Mouse (Mus musculus): ENCODE data around the gene Pcsk4. TPM values are rescaled to one million over a fixed set of nuclear protein-coding genes. Genes with fewer than 3 reads are reported as not detected.
A peak's percentile ranks its signal among the peaks of the same experiment; 100 is the strongest.

Gene Pcsk4
- total RNA-seq, 2 experiments from 2014 or later: not detected

DNA sequence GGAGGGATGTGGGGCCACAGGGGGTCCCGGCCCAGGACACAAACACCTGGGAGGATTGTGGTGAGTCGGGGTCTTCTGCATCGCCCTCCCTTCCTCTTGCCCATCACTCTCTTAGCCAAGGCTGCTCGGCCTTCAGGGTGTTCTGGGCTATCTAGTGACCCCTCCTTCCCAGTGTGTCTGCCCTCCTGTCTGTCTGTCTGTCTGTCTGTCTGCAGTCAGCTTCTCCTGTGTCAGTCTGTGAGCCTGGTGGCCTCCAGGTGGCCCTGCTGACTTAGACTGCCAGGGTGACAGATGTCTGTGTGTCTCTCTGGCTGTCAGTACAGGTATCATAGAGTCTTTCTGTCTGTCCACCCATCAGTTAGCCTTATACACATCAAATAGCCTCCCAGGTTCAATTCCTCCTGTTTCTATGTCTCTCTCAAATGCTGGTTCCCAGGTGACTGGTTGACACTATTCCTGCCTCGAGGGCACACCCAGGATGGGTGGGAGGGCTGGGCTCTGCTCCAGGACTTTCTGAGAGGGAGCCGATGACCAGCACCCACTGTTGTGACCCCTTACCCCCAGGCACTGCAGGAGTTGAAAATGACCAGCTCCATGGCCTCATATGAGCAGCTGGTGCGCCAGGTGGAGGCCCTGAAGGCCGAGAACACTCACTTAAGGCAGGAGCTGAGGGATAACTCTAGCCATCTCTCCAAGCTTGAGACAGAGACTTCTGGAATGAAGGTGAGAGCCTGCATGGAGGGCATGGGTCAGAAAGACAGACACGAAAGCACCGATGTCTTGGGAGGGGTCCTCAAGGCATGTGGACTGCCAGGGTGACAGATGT lies 27.8 kb downstream of the Pcsk4 start:
- ATAC-seq (replicated peaks; ENCODE audit: low FRiP score, poor library complexity, severe bottlenecking): no peak

DNA sequence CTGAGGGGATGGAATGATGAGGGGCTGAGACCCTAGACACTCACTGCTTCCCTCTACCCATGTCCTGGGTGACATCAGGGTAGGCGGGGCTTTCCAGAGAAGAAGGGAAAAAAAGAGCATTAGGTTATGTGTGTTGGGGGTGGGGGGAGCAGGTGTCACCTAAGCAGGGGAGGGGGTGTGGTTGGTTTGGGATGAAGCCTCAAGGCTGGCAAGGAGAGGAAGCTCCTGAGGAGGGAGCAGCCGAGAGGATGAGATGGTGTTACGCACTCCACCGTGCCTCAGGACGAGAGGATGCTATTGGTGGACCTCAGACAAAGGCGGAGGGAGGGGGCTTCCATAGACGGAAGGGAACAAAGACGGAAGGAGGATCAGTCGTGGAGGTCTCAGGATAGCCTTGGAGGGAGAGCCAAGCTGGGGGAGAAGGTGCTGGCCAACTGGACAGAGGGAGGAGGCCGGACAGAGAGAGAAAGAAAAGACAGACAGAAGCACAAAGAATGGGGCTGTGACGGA lies 28.6 kb downstream of the Pcsk4 start:
- ATAC-seq (replicated peaks; ENCODE audit: low FRiP score, poor library complexity, severe bottlenecking): no peak

DNA sequence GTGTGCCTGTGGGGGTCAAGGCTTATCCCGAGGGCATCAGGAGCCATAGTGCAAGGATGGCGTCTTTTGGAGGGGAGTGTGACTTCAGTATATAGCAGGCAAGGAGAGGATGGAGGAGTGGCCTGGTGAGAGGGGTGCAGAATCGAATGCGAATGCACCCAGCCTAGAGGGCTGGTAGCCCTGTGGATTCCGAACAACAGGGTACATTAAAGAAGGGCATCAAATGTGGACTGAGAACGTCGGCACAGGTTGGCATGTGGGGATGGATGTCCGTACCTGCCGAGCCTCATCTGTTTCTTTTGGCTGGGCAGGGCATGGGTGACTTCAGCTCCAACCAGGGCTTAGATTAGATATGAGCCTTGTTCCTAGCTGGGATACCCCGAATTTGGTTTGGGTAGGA lies 29.5 kb downstream of the Pcsk4 start:
- ATAC-seq (replicated peaks; ENCODE audit: low FRiP score, poor library complexity, severe bottlenecking): no peak

DNA sequence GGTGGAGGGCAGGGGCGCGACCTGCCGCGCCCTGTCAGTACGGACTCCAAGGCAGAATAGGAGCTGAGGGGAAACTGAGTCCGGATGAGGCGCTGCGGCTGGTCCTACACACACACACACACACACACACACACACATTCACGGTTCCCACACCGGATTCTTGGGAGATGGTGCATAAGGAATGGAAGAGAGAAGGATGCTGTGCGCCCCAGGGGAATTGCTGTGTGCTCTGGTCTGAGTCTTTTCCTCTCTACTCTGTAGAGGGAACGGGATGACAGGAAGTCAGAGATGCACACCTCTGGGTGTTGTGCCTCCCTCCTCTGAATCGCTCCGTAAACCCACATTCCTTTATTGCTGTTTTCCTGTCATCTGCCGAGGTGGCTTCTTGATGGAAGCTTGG lies 30.0 kb downstream of the Pcsk4 start:
- ATAC-seq (replicated peaks; ENCODE audit: low FRiP score, poor library complexity, severe bottlenecking): no peak

DNA sequence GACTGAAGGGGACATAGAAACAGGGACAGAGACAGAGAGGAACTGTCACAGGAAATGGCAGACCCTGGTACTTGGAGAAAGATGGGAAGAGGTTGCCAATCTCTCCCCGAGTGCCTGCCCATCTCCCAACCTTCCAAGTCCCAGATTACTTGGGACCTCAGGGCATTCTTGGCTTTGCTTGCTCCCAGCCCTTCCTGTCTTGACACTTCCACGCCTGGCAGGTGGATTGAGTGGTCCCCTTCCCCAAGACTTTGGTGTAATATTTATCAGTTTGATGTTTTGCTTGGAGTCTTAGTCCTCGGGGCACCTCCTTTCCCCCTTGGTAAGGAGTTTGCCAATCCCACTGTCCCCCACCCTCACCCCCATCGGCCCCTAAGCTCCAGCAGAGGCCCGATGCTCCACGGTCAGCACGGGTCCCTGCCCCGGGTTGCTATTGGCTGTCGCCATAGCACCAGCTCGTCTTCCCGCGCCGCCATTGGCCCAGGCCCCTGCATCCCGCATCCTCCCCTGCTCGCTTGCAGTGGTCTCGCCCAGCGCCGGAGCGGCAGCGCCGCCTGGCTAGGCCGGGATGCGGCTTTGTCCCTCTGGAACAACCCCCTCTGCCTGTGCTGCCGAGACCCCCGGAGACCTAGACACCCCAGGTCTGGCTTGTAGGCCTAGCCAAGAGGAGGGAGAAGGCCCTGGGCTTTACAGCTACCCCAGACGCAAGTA lies 30.6 kb downstream of the Pcsk4 start:
- no peak for ATAC-seq (replicated peaks; ENCODE audit: low FRiP score, poor library complexity, severe bottlenecking)

DNA sequence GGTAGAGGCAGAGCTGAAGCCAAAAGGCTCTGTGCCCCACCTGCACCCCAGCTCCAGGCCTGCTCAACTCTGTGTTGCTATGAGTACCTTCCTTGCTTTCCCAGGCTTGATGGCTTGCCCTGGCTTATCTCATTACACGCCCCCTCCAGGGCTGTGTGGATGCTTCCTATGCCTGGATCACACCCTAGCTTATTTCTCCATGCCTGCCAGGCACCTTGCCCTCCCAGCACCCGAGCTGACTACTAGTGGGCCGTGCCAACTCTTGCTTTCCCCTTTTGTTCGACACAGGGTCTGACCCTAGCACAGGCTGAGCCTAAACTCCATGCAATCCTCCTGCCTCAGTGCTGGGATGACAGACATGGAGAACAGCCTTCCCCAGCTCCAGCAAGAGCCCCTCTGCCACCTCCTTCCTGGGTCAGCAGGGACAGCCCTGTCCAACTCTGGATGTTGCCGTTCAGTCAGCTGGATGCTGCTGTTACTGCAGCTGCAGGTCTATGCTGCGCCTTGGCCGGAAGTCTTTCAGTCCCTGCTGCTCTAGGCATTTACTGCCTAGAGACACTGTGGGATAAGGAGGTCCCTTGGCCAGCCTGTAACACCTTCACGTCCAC lies 31.7 kb downstream of the Pcsk4 start:
- ATAC-seq (replicated peaks; ENCODE audit: low FRiP score, poor library complexity, severe bottlenecking): no peak

DNA sequence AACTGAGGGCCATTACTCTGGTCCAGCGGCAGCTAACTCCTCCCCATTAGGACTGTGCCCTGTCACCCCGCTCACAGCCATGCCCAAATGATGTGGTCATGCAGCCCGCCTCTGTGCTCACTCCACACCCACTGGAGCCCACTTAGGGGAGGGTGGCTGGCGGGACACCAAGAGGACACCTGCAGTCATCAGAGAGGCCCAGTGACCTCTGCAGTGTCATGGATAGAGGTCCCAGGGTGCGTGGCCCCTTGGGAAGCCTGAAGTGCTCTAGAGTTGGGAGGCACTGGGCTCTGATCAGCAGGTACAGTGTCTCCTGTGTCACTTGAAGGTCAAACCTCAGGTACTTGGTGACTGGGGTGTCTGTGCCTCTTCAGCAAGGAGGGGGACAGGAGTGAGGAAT lies 32.5 kb downstream of the Pcsk4 start:
- ATAC-seq (replicated peaks; ENCODE audit: low FRiP score, poor library complexity, severe bottlenecking): no peak

DNA sequence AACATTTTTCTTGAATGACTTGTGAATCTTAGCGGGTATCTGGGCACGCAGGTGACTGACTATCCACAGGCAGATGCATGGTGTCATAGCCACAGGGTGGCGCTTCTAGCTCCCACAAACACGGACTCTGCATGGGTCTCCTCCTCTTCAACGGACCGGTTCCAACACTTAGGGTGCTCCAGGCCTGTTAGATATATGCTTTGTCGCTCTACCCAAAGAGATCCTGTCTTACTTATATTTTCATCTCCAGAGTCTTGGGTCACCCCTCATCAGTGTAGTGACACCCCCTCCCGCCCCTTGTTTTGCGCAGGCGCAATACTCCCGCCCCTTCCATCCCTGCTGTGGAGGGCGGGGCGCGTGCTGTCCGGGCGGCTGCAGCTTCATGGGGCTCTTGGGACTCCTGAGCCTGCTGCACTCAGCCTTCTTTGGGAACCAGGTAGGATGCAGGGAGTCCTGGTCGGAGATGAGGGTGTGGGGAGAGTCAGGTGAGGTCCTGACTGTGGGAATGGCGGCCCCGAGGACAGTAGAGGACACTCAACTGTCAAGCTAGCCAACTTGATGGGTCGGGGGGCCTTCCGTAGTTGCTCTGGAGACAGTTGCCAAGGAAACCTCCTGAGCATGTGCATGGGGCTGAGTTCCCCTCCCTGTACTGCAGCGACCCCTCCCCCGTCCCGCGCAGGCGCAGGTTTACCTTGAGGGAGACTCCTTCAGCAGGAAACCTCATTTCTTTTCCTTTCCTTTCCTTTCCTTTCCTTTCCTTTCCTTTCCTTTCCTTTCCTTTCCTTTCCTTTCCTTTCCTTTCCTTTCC lies 33.5 kb downstream of the Pcsk4 start, which contains the start of gene Apc2:
Apc2 (plus strand) TSS at position 360 of the 808 bp plus-strand sequence.
- peak; percentile 55 for ATAC-seq (replicated peaks; ENCODE audit: low FRiP score, poor library complexity, severe bottlenecking)

DNA sequence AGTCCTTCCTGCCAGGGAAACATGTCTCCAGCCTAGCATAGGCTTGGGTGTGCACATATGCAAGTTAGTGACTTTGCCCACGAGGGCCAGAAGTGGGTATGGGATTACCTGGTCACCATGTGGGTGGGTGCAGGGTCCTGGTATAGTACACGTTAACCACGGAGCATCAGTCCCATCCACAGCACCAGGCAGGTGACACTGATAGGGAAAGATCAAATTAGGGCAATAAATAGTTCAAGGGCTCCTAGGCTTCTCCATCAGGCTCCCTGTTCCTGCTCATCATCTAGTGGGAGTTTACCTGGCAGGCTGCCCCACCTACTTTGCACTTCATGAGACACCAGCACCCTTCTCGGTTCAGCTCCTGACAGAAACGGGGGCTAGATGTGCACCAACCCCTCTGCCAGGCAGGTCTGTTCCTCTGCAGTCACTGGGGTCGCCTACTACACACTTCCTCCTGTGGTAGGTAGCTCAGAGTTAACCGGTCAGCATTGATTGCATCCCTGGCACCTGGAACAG lies 34.5 kb downstream of the Pcsk4 start:
- ATAC-seq (replicated peaks; ENCODE audit: low FRiP score, poor library complexity, severe bottlenecking): no peak

DNA sequence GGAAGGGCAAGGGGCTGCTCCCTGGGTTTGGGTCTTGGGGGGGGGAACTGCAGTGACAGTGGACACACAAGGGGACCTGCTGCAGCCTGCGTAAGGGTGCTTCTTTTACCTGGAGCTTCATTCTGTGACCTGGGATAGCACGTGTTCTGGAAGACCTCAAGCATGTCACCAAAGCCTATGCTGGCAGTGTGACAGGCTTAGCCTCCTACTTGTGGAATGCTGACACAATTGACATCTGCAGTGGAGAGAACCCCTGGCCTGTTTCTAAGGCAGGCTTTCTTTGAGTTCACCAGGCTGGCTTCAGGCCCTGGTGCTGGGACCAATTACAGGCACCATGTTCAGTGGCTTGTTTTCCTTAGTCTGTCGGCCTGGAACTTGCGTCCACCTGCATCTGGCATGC lies 35.0 kb downstream of the Pcsk4 start:
- ATAC-seq (replicated peaks; ENCODE audit: low FRiP score, poor library complexity, severe bottlenecking): no peak

DNA sequence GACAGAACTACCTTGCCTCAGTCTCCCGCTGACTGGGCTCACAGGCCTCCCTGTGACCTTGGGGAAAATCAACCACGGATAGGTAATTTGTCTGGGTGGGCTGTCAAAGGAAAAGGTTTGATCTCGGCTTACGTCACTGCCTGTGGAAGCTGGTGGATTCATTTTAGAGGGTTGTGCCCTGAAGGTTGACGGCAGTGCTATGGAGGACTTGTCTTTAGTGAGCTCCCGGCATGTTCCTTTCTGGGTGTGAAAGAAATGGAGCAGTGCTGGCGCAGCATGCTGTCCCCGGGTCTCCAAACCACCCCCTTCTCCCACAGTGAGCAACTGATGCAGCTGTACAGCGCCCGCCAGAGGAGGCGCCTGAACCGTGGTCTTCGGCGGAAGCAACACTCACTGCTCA lies 36.0 kb downstream of the Pcsk4 start:
- ATAC-seq (replicated peaks; ENCODE audit: low FRiP score, poor library complexity, severe bottlenecking): no peak

DNA sequence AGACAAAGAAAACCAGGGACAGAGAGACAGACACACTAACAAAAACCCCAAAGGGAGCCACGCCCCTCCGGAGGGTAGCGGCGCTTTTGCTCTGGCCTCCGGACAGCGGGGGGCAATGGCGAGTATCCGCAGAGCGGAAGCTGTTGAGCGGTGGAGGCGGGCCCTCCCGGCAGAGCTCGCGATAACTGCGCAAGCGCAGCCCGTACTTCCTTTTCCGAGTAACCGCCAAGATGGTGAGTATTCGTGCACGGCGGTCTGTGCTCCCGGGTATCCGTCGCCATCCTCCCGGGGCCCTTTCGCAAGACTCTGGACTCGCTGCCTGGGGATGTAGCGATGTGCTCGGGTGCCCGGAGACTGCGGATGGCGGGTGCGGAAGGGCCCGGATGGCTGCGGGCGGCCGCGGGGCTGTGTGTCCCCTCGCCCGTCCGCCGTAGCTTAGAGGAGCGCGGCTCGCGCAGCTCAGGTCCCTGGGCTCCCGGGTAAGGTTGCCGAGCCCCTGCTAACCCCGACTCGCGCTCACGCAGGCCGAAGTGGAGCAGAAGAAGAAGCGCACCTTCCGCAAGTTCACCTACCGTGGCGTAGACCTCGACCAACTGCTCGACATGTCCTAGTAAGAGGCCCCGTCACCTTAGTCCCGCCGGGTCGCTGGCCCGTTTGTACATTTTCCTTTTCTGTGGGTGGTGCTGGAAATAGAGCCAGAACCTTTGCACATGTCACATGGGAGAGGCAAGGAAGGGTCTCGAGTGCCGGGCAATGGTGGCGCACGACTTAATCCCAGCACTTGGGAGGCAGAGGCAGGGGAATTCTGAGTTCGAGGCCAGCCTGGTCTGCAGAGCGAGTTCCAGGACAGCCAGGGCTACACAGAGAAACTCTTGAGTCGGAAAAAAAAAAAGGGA lies 36.8 kb downstream of the Pcsk4 start, which contains the start of gene Rps15:
Rps15 (plus strand) TSS at position 203 of the 896 bp plus-strand sequence.
- peak; percentile 92 for ATAC-seq (replicated peaks; ENCODE audit: low FRiP score, poor library complexity, severe bottlenecking)

DNA sequence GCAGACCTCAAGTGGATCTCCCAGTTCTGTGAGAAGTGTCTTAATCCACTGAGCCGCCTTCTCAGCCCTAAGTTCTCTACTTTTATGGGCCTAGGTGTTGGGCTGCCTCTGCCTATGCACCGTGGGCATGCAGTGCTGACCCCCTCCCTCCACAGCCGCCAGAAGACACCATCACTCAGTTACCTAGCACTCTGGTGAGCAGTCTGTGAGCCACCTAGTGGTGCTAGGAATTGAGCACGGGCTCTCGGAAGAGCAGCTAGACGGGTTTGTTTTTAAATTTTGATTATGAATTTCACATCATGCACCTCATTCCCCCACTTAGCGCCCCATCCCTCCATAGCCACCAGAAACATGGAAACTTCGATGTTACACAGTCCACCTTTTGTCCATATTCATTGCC lies 40.6 kb downstream of the Pcsk4 start:
- no peak for ATAC-seq (replicated peaks; ENCODE audit: low FRiP score, poor library complexity, severe bottlenecking)

DNA sequence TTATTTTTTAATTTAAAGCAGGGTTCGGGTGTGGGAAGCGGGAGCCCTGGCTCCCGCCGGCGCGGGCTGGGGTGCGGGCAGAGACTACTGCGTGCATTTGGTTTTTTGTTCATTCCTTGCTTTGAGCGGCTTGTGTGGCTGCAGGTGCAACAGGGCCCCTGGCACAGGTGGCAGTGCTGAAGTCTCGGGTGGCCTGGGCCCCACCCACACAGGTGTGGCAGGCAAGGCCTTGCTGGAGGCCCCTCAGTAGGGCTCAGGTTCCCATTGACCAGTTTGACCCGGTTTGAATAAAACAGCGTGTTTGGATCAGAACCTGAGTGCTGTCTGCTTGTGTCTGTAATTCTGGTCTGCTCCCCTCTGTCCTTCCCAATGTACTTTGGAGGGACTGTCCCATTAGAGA lies 41.2 kb downstream of the Pcsk4 start:
- no peak for ATAC-seq (replicated peaks; ENCODE audit: low FRiP score, poor library complexity, severe bottlenecking)

DNA sequence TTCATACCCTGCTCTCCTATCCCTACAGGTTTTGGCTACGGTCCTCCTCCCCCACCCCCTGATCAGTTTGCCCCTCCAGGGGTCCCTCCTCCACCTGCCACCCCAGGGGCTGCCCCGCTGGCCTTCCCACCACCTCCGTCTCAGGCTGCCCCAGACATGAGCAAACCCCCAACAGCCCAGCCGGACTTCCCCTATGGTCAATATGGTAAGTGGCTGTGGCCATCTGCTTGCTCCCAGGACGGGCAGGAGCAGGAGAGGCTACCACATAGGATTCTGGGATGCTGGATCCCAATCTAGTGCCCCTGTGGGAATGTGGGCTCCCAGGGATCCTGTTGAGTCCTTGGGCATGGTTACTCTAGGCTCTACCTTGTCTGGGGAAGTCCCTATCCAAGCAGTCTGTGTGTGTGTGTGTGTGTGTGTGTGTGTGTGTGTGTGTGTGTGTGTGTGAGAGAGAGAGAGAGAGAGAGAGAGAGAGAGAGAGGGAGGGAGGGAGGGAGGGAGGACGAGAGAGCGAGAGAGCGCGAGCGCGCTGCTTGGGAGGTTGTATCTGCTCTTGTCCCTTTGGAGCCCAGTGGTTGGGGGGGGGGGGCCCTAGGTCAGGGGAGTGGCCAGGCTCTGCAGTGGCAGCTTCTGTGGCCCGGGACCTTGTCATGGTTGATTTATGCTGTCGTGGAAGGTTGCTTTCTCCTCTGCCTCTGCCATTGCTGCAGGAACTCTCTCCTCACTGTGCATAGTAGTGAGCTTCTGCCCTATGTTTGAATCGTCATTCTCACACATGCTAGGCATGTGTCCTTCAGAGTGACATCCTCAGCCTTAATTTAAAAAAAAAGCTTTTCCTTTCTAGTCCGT lies 43.9 kb downstream of the Pcsk4 start:
- ATAC-seq (replicated peaks; ENCODE audit: low FRiP score, poor library complexity, severe bottlenecking): no peak

DNA sequence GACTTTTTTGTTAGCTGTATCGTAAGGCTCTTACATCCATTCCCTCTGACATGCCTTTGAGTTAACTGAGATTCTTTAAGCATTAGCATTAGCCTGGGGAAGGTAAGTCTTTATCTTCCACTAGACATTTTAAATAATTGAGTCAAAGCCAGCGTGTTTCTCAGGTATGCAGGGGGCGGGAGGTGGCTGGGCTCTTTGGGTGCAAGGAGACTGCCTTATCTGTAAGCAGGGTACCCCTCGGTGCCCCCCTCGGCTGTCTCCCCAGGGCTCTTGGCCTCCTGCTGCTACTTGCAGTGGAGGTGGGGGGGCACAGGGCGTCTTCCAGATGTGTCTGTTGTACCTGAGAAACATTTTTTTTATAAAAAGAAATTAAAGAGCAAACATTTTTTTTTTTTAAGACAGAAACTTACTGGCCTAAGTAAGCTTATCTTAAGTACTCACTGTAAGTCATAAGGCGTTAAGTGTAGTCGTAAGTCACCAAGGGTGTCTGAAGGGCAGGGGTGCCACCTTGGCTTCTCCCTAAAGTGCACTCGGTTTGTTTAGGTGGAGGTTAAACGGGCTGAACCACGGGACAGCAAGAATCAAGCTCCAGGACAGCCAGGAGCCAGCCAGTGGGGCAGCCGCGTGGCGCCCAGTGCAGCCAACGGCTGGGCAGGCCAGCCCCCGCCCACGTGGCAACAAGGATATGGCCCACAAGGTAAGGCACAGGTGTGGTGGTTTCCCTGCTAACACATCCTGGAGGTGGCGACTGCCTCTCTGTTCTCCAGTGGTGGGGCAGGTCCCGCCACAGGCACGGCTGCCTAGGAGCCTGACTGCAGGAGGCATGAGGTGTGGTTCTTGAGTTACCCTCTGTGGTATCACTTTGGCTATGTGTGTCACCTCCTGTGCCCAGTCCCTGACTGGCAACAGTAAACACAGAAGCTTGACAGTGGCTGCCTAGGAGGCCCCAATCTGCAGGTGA lies 46.5 kb downstream of the Pcsk4 start:
- ATAC-seq (replicated peaks; ENCODE audit: low FRiP score, poor library complexity, severe bottlenecking): no peak

Data from erythroid progenitor cell, adult 5-6 weeks (primary cell).